Mouse (Mus musculus) liver, embryonic 13.5 days (tissue): ENCODE measurements at regions not wholly inside any gene's neighbourhood (a gene's known extent, or its start where the extent isn't known, plus 50 kb on each side); places are given as distances from the start of the nearest gene placed in this dataset.

ENCODE experiments used
- ATAC-seq: fragments of 200-750 bp; cut with Nextera tagmentation; 2 replicates; pipeline ENCODE4 v1.8.0; 2017; ENCODE audit warnings: low read depth, mild to moderate bottlenecking, moderate number of reproducible peaks, moderate library complexity
- DNase-seq: peaks from one replicate; pipeline ENCODE4 v3.0.0; 2022
- H3K27ac ChIP-seq: fragments of 300-500 bp; sonication (generic); 2 replicates; pipeline ENCODE4 v1.5.1; 2015; ENCODE audit warnings: moderate library complexity, mild to moderate bottlenecking, inconsistent platforms
- H3K27me3 ChIP-seq: fragments of 300-500 bp; sonication (generic); 2 replicates; pipeline ENCODE4 v1.6.1; 2015; ENCODE audit warnings: mild to moderate bottlenecking, inconsistent platforms
- H3K36me3 ChIP-seq: fragments of 300-500 bp; sonication (generic); 2 replicates; pipeline ENCODE4 v1.6.1; 2015; ENCODE audit warnings: mild to moderate bottlenecking, inconsistent platforms
- H3K4me1 ChIP-seq: fragments of 300-500 bp; sonication (generic); replicated peaks from 2 replicates; pipeline ENCODE4 v1.6.1; 2015; ENCODE audit warnings: inconsistent platforms
- H3K4me2 ChIP-seq: fragments of 300-500 bp; sonication (generic); 2 replicates; pipeline ENCODE4 v1.6.1; 2015; ENCODE audit warnings: inconsistent platforms, mild to moderate bottlenecking, moderate library complexity
- H3K4me3 ChIP-seq: fragments of 300-500 bp; sonication (generic); replicated peaks from 2 replicates; pipeline ENCODE4 v1.5.1; 2015; ENCODE audit warnings: mild to moderate bottlenecking, inconsistent platforms
- H3K9ac ChIP-seq: fragments of 300-500 bp; sonication (generic); 2 replicates; pipeline ENCODE4 v1.6.1; 2015; ENCODE audit warnings: mild to moderate bottlenecking, inconsistent platforms
- H3K9me3 ChIP-seq: fragments of 300-500 bp; sonication (generic); replicated peaks from 2 replicates; pipeline ENCODE4 v1.6.1; 2016; ENCODE audit warnings: inconsistent platforms
- WGBS: fragments of 180-500 bp; shearing (Covaris S2); methylation state at CpG from one replicate; pipeline ENCODE4 v1.1.7; 2015; ENCODE audit not compliant: insufficient replicate concordance; 5-methylcytosine and 5-hydroxymethylcytosine counted together

- H3K4me2 ChIP-seq: no peak overlapping the region
- no peaks in the 10 kb centered on the region for H3K27me3 ChIP-seq
- 59% methylated on average over 3 of the region's 3 CpGs for WGBS
- no peak overlapping the region for H3K27ac ChIP-seq
- no peaks in the 10 kb centered on the region for H3K9me3 ChIP-seq
- no peak overlapping the region for H3K9ac ChIP-seq
- H3K4me3 ChIP-seq: no peak overlapping the region
- H3K36me3 ChIP-seq: no peaks in the 10 kb centered on the region
- ATAC-seq (no peak), DNase-seq (no peak)
- no peaks in the 10 kb centered on the region for H3K4me1 ChIP-seq
These were observed 87.6 kb downstream of the Rpl10-ps3 start for GRCm38 (mm10) chr9:50257162-50257561.

DNA sequence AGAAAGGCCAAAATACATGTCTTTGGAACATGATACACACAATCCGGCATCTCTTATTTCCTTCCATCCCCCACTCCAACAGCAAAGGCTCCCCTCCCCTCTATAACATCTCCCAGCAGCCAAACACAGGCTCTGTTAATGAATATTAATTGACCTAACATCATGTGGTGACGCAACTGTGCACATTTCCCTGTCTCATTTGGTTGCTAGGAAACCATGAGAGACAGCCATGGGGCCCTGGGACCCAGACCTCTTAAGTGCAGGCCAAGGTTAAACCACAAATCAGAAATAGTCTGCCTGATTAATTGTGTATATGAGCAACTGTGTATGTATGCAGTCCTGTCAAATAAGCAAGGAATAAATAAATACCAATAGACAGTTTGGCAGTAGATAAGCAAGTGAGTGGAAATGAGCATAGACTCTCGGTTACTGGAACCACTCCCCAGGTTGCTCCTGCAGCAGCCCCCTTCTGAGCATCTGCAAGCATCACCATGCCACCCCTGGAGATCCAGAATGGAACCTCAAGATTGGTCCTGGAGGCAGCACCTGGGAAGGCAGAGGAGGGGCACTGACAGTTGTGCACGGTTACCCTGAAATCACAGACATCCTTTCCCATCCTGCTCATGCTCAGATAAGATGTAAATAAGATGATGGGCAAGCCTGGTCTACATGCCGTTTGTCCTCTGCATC lies 99.6 kb downstream of the Rpl10-ps3 start:
- Histone ChIP-seq H3K4me3 (no peak overlapping the region), H3K9ac (no peak overlapping the region), H3K27me3 (no peaks in the 10 kb centered on the region), H3K27ac (no peak overlapping the region), H3K36me3 (no peaks in the 10 kb centered on the region), H3K4me2 (no peak overlapping the region), H3K9me3 (no peaks in the 10 kb centered on the region), H3K4me1 (no peaks in the 10 kb centered on the region)
- DNase-seq (no peak), ATAC-seq (no peak)
- 50% methylated on average over 5 of the region's 5 CpGs for WGBS

GRCm38 (mm10) chr9:50240923-50241322 lies 103.8 kb downstream of the Rpl10-ps3 start:
- no peak overlapping the region for H3K27ac ChIP-seq
- ATAC-seq (no peak), DNase-seq (no peak)
- WGBS: 55% methylated on average over 8 of the region's 8 CpGs
- no peak overlapping the region for H3K4me2 ChIP-seq
- no peak overlapping the region for H3K9ac ChIP-seq
- no peak overlapping the region for H3K4me3 ChIP-seq
- no peaks in the 10 kb centered on the region for H3K36me3 ChIP-seq
- H3K4me1 ChIP-seq: no peaks in the 10 kb centered on the region
- no peaks in the 10 kb centered on the region for H3K27me3 ChIP-seq
- H3K9me3 ChIP-seq: no peaks in the 10 kb centered on the region

GRCm38 (mm10) chr9:50235908-50236307 lies 108.9 kb downstream of the Rpl10-ps3 start:
- no peak for DNase-seq
- Histone ChIP-seq H3K9ac (no peak overlapping the region), H3K27ac (no peak overlapping the region), H3K36me3 (no peaks in the 10 kb centered on the region), H3K4me2 (no peak overlapping the region), H3K9me3 (no peaks in the 10 kb centered on the region), H3K4me3 (no peak overlapping the region), H3K27me3 (no peaks in the 10 kb centered on the region), H3K4me1 (no peaks in the 10 kb centered on the region)
- WGBS: 41% methylated on average over 1 of the region's 1 CpGs
- no peak for ATAC-seq

DNA sequence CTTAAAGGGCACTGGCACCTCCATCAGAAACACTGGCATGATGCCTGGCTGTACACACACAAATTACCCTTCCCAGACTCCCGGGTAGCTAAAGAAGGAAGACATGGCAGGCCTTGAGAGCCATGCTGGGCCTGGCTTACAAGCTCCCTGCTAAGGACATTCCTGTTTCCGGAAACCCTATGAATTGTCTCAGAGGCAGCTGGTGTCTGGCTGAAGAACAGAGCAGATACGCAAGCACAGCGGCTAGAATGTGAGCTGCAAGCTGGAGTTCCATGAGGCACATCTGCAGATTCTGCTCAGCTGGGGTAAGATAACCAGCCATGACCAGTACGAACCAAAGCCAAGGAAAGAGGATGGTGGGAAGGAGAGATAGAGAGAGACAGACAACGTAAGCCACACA lies 110.1 kb downstream of the Rpl10-ps3 start:
- Histone ChIP-seq H3K27ac (no peak overlapping the region), H3K4me1 (no peaks in the 10 kb centered on the region), H3K36me3 (no peaks in the 10 kb centered on the region), H3K9ac (no peak overlapping the region), H3K4me2 (no peak overlapping the region), H3K27me3 (no peaks in the 10 kb centered on the region), H3K9me3 (no peaks in the 10 kb centered on the region), H3K4me3 (no peak overlapping the region)
- ATAC-seq (no peak), DNase-seq (no peak)
- 64% methylated on average over 6 of the region's 6 CpGs for WGBS

GRCm38 (mm10) chr9:50232958-50233510 lies 111.7 kb downstream of the Rpl10-ps3 start:
- Histone ChIP-seq H3K9me3 (no peaks in the 10 kb centered on the region), H3K27ac (no peak overlapping the region), H3K9ac (no peak overlapping the region), H3K36me3 (no peaks in the 10 kb centered on the region), H3K4me3 (no peak overlapping the region), H3K4me2 (no peak overlapping the region), H3K27me3 (no peaks in the 10 kb centered on the region), H3K4me1 (no peaks in the 10 kb centered on the region)
- DNase-seq (no peak), ATAC-seq (no peak)
- 51% methylated on average over 4 of the region's 4 CpGs for whole genome bisulfite sequencing

- Histone ChIP-seq H3K4me3 (no peak overlapping the region), H3K4me1 (no peaks in the 10 kb centered on the region), H3K9ac (no peak overlapping the region), H3K9me3 (no peaks in the 10 kb centered on the region), H3K27ac (no peak overlapping the region), H3K4me2 (no peak overlapping the region), H3K27me3 (no peaks in the 10 kb centered on the region), H3K36me3 (no peaks in the 10 kb centered on the region)
- ATAC-seq (no peak), DNase-seq (no peak)
- 62% methylated on average over 5 of the region's 5 CpGs for WGBS
These were observed 134.3 kb downstream of the Rpl10-ps3 start for GRCm38 (mm10) chr9:50210481-50210880.

DNA sequence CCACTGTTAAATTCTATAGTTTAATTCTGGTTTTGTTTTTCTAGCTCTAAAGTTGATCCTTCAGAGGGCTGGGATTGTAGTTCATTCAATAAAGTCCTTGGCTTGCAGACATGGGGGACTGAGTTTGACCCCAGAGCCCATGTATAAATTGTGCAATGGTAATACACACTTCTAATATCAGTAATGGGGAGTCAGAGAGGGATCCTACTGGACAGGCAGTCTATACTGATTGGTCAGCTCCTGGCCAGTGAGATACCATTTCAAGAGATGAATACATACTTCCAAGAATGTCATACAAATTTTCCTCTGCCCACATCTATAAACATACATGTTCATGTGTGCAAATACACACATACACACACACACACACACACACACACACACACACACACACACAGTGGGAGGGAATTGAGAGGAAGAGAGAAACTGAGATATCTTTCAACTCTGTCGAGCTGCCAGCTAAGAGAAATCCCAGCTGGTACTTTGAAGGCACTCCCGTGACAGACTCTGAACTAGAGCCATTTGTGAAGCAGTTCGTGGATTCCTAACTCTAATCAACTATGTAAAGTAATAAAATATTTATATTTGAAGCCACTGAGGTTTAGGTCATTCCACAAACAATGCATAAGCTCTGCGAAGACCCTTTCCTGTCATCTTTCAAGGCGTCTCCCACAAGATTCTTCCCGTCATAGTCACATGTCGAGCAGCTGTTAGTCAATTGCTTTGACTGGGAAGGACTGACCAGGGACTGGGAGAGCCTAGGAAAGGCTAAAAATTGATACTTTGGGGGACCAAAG lies 145.1 kb downstream of the Rpl10-ps3 start:
- H3K27me3 ChIP-seq: no peaks in the 10 kb centered on the region
- WGBS: 52% methylated on average over 7 of the region's 7 CpGs
- no peak overlapping the region for H3K27ac ChIP-seq
- H3K36me3 ChIP-seq: no peaks in the 10 kb centered on the region
- no peaks in the 10 kb centered on the region for H3K4me1 ChIP-seq
- ATAC-seq: no peak
- H3K4me3 ChIP-seq: no peak overlapping the region
- no peak overlapping the region for H3K9ac ChIP-seq
- H3K4me2 ChIP-seq: no peak overlapping the region
- DNase-seq: no peak
- no peaks in the 10 kb centered on the region for H3K9me3 ChIP-seq

DNA sequence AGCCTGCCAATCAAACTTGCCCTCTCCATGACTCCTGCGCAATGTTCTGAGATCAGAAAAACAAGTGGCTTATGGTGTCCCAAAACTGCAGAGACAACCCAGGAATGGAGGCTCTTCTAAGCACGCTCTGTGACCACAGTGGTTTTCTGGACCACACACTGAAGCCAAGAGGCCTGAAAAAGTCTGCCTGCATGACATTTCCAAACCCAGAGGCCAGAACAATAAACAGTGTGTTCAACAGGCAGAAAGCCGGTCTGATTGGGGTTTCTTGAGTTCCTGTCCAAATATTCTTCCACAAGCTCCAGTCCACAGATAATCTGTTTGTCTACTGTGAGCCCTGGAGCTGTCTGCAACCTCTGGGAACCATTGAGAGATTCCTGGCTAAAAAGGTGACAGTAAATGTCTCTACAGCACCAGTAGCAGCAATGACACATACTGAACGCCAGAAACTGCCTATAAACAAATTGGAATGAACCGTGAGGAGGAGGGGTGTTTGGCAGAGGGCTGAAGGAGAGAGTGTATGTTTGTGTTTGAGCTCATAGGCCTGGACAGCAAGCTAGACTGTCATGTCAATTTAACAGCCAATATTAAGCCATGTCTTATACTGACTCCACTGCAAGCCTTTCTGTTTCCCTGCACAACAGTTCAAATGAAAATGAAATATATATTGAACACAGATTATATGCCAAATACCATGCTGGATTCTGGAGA lies 152.2 kb downstream of the Rpl10-ps3 start:
- no peaks in the 10 kb centered on the region for H3K27me3 ChIP-seq
- no peak for DNase-seq
- 50% methylated on average over 5 of the region's 5 CpGs for WGBS
- H3K4me3 ChIP-seq: no peak overlapping the region
- no peaks in the 10 kb centered on the region for H3K9me3 ChIP-seq
- ATAC-seq: no peak
- H3K9ac ChIP-seq: no peak overlapping the region
- H3K36me3 ChIP-seq: no peaks in the 10 kb centered on the region
- H3K4me1 ChIP-seq: no peaks in the 10 kb centered on the region
- no peak overlapping the region for H3K4me2 ChIP-seq
- no peak overlapping the region for H3K27ac ChIP-seq

DNA sequence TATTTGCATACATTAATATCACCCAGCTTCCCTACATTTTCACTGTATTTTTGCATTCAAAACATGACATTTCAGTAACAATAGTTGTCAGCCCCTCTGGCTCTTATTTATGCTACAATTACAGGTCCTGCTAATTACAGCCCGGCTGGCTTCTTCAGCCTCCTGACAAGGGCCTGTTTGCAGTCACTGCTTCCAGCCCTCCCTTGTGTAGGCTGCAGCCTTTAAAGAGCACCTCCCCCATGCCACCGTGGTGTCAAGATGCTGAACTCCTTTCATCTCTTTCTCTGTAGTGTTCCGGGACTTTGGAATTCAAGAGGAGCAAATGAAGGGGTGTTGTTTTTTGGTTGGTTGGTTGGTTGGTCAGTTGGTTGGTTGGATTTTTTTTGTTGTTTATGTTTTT lies 153.6 kb downstream of the Rpl10-ps3 start:
- H3K9ac ChIP-seq: no peak overlapping the region
- no peak overlapping the region for H3K4me3 ChIP-seq
- no peak overlapping the region for H3K4me2 ChIP-seq
- H3K36me3 ChIP-seq: no peaks in the 10 kb centered on the region
- DNase-seq (no peak), ATAC-seq (no peak)
- no peaks in the 10 kb centered on the region for H3K4me1 ChIP-seq
- no peak overlapping the region for H3K27ac ChIP-seq
- no peaks in the 10 kb centered on the region for H3K27me3 ChIP-seq
- 35% methylated on average over 3 of the region's 3 CpGs for WGBS
- H3K9me3 ChIP-seq: no peaks in the 10 kb centered on the region

DNA sequence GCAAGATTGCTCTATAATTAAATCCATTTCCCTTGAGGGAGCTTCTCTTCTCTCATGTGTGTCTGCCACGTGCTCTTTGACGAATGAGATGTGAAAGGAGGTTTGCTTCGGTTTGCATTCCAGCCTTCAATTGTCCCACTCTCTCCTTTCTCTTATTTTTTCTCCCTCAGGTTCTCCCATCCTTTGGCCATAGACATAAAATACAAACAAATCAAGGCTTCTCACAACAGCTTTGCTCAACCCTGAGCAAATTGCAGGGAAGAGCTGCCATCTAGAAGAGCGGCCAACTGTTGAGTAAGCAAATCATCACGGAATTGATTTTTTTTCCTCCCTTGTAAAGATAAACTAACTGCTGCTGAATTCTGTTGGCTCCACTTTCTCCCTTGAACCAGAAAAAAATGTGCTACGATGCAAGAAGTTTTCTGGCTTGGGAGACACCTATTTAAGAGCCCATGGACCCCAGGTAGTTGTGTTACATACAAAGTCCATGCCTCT lies 156.1 kb downstream of the Rpl10-ps3 start:
- Histone ChIP-seq H3K4me1 (no peaks in the 10 kb centered on the region), H3K4me3 (no peak overlapping the region), H3K27ac (no peak overlapping the region), H3K27me3 (no peaks in the 10 kb centered on the region), H3K4me2 (no peak overlapping the region), H3K9me3 (no peaks in the 10 kb centered on the region), H3K36me3 (no peaks in the 10 kb centered on the region), H3K9ac (no peak overlapping the region)
- no peak for ATAC-seq
- DNase-seq: no peak
- 65% methylated on average over 6 of the region's 6 CpGs for WGBS
